Mouse (Mus musculus) megakaryocyte, embryonic 14.5 days (primary cell): ENCODE results near the gene Capg.
"Not testable (repeated sequence)": the region's sequence is repeated elsewhere in the genome, so short reads cannot be mapped to it uniquely, and the experiment has no call there.

Experiments
- FLI1 ChIP-seq: IDR thresholded peaks from 2 replicates; pipeline ENCODE4 v1.6.1; 2012; ENCODE audit warnings: low read length, inconsistent platforms, mixed read lengths
- GATA1 ChIP-seq: IDR thresholded peaks from 3 replicates; pipeline ENCODE4 v1.6.1; 2012; ENCODE audit warnings: mixed read lengths, low read length, inconsistent platforms, borderline replicate concordance

GRCm38 (mm10) chr6:72533555-72533954 lies 10.6 kb upstream of the Capg start:
- TF ChIP-seq FLI1, GATA1: not testable (repeated sequence)
